Mouse (Mus musculus) liver, embryonic 15.5 days (tissue): ENCODE data around the gene Col12a1. TPM values are rescaled to one million over a fixed set of nuclear protein-coding genes. Genes with fewer than 3 reads are reported as not detected.

ENCODE experiments used
- ATAC-seq: fragments of 200-750 bp; cut with Nextera tagmentation; 2 replicates; pipeline ENCODE4 v1.8.0; 2017; ENCODE audit warnings: moderate number of reproducible peaks, mild to moderate bottlenecking, moderate library complexity; ENCODE audit not compliant: insufficient read depth
- H3K27ac ChIP-seq: fragments of 300-500 bp; sonication (generic); replicated peaks from 2 replicates; pipeline ENCODE4 v1.5.1; 2015; ENCODE audit warnings: mild to moderate bottlenecking, inconsistent platforms
- H3K27me3 ChIP-seq: fragments of 300-500 bp; sonication (generic); 2 replicates; pipeline ENCODE4 v1.6.1; 2015; ENCODE audit warnings: mild to moderate bottlenecking, inconsistent platforms
- H3K36me3 ChIP-seq: fragments of 300-500 bp; sonication (generic); replicated peaks from 2 replicates; pipeline ENCODE4 v1.6.1; 2015; ENCODE audit warnings: moderate library complexity, mild to moderate bottlenecking, inconsistent platforms
- H3K4me1 ChIP-seq: fragments of 300-500 bp; sonication (generic); replicated peaks from 2 replicates; pipeline ENCODE4 v1.6.1; 2015; ENCODE audit warnings: inconsistent platforms
- H3K4me2 ChIP-seq: fragments of 300-500 bp; sonication (generic); 2 replicates; pipeline ENCODE4 v1.6.1; 2015; ENCODE audit warnings: moderate library complexity, mild to moderate bottlenecking, inconsistent platforms
- H3K4me3 ChIP-seq: fragments of 300-500 bp; sonication (generic); replicated peaks from 2 replicates; pipeline ENCODE4 v1.5.1; 2015; ENCODE audit warnings: mild to moderate bottlenecking, inconsistent platforms
- H3K9ac ChIP-seq: fragments of 300-500 bp; sonication (generic); 2 replicates; pipeline ENCODE4 v1.6.1; 2015; ENCODE audit warnings: moderate library complexity, mild to moderate bottlenecking, inconsistent platforms
- H3K9me3 ChIP-seq: fragments of 300-500 bp; sonication (generic); replicated peaks from 2 replicates; pipeline ENCODE4 v1.6.1; 2016; ENCODE audit warnings: inconsistent platforms
- WGBS: fragments of 180-500 bp; shearing (Covaris S2); methylation state at CpG from one replicate; pipeline ENCODE4 v1.1.7; 2015; ENCODE audit warnings: mixed read lengths; ENCODE audit not compliant: insufficient replicate concordance; 5-methylcytosine and 5-hydroxymethylcytosine counted together
- polyA plus RNA-seq: library from polyadenylated mRNA; unstranded; fragments of >200 nt; fragmentation: Nextera tagmentation; extraction: Ambion mirVana; gene quantifications from 2 replicates; pipeline ENCODE4 v1.2.1, GENCODE M21; 2015

Col12a1 gene
- polyA plus RNA-seq, 1 experiment from 2014 or later: 1.7 TPM

- Histone ChIP-seq H3K4me3 (no peak overlapping the region), H3K4me2 (no peak overlapping the region), H3K27me3 (no peaks in the 10 kb centered on the region), H3K4me1 (no peaks in the 10 kb centered on the region), H3K27ac (no peak overlapping the region), H3K9ac (no peak overlapping the region), H3K36me3 (no peaks in the 10 kb centered on the region), H3K9me3 (no peaks in the 10 kb centered on the region)
- ATAC-seq: no peak
- 62% methylated on average over 7 of the region's 7 CpGs for WGBS
Measured at GRCm38 (mm10) chr9:79631186-79631585, 87.4 kb downstream of the Col12a1 start.

GRCm38 (mm10) chr9:79618839-79619597 is 99.6 kb downstream of the Col12a1 start:
- no peak for ATAC-seq
- Histone ChIP-seq H3K4me3 (no peak overlapping the region), H3K36me3 (no peaks in the 10 kb centered on the region), H3K9me3 (no peaks in the 10 kb centered on the region), H3K4me1 (no peaks in the 10 kb centered on the region), H3K27me3 (no peaks in the 10 kb centered on the region), H3K27ac (no peak overlapping the region), H3K4me2 (no peak overlapping the region), H3K9ac (no peak overlapping the region)
- WGBS: 46% methylated on average over 6 of the region's 6 CpGs

GRCm38 (mm10) chr9:79617336-79617735 is 101.3 kb downstream of the Col12a1 start:
- H3K36me3 ChIP-seq: no peaks in the 10 kb centered on the region
- H3K4me3 ChIP-seq: no peak overlapping the region
- H3K4me2 ChIP-seq: no peak overlapping the region
- peak; percentile 51; the same call in 1 of the 2 replicates for ATAC-seq
- no peak overlapping the region for H3K9ac ChIP-seq
- WGBS: 12% methylated on average over 3 of the region's 3 CpGs
- no peaks in the 10 kb centered on the region for H3K9me3 ChIP-seq
- H3K4me1 ChIP-seq: no peaks in the 10 kb centered on the region
- H3K27me3 ChIP-seq: no peaks in the 10 kb centered on the region
- H3K27ac ChIP-seq: no peak overlapping the region

- Histone ChIP-seq H3K27ac (no peak overlapping the region), H3K4me3 (no peak overlapping the region), H3K4me2 (no peak overlapping the region), H3K27me3 (no peaks in the 10 kb centered on the region), H3K9me3 (no peaks in the 10 kb centered on the region), H3K36me3 (no peaks in the 10 kb centered on the region), H3K9ac (no peak overlapping the region), H3K4me1 (no peaks in the 10 kb centered on the region)
- WGBS: 68% methylated on average over 5 of the region's 5 CpGs
- no peak for ATAC-seq
Measured at GRCm38 (mm10) chr9:79616040-79616439, 102.6 kb downstream of the Col12a1 start.

GRCm38 (mm10) chr9:79610286-79610685 is 108.3 kb downstream of the Col12a1 start:
- Histone ChIP-seq H3K9me3 (no peaks in the 10 kb centered on the region), H3K4me1 (no peaks in the 10 kb centered on the region), H3K36me3 (no peaks in the 10 kb centered on the region), H3K9ac (no peak overlapping the region), H3K27me3 (no peaks in the 10 kb centered on the region), H3K4me3 (no peak overlapping the region), H3K4me2 (no peak overlapping the region), H3K27ac (0 out of 2 replicates have a peak overlapping the region, but pooled peaks have one; percentile 45)
- WGBS: 64% methylated on average over 6 of the region's 6 CpGs
- ATAC-seq: peak; percentile 89

DNA sequence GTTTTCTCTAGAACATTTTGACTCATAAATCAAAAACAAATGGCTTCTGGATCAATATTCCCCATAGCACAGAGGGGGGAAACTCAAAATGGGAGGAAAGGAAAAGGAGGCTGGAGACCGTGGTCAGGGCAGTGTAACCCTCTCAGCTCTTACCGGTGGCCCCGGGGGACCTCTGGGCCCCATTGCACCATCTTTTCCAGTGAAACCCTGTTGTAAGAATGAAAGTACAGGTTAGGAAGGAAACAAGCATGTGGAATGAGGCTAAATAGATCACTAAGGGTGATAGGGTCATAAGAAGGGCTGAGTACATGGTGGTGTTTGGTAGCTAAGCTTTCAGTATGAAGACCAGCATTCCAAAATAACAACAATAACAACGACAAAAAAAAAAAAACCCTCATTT is 109.0 kb downstream of the Col12a1 start:
- Histone ChIP-seq H3K9me3 (no peaks in the 10 kb centered on the region), H3K4me1 (no peaks in the 10 kb centered on the region), H3K27ac (no peak overlapping the region), H3K4me2 (no peak overlapping the region), H3K27me3 (no peaks in the 10 kb centered on the region), H3K36me3 (no peaks in the 10 kb centered on the region), H3K4me3 (no peak overlapping the region), H3K9ac (no peak overlapping the region)
- 60% methylated on average over 4 of the region's 4 CpGs for WGBS
- ATAC-seq: no peak

DNA sequence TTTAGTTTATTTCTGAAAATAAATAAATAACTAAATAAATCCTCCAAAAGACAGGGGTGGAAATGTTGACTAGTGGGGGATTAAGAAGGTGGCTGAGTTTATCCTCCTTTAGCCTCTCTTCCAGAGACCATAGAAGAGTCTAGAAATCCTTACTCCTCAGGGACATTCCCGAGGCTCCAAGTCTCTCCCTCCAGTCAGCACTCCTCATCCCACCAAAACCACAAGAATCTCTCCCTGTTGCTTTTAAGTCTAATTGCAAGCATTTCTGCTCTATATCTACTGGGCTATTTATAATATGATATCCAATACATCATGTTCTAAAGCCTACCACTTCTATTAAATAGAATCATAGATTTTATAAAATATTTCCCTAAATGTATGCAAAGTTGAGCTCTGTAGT is 109.8 kb downstream of the Col12a1 start:
- Histone ChIP-seq H3K9me3 (no peaks in the 10 kb centered on the region), H3K27ac (no peak overlapping the region), H3K4me2 (no peak overlapping the region), H3K36me3 (no peaks in the 10 kb centered on the region), H3K9ac (no peak overlapping the region), H3K4me1 (no peaks in the 10 kb centered on the region), H3K27me3 (no peaks in the 10 kb centered on the region), H3K4me3 (no peak overlapping the region)
- no peak for ATAC-seq
- 27% methylated on average over 1 of the region's 1 CpGs for WGBS

- Histone ChIP-seq H3K4me2 (no peak overlapping the region), H3K9ac (no peak overlapping the region), H3K36me3 (no peaks in the 10 kb centered on the region), H3K27ac (no peak overlapping the region), H3K27me3 (no peaks in the 10 kb centered on the region), H3K4me1 (no peaks in the 10 kb centered on the region), H3K9me3 (no peaks in the 10 kb centered on the region), H3K4me3 (no peak overlapping the region)
- WGBS: 52% methylated on average over 4 of the region's 4 CpGs
- no peak for ATAC-seq
Measured at GRCm38 (mm10) chr9:79608062-79608531, 110.5 kb downstream of the Col12a1 start.

- Histone ChIP-seq H3K27ac (no peak overlapping the region), H3K27me3 (no peaks in the 10 kb centered on the region), H3K4me3 (no peak overlapping the region), H3K4me1 (no peaks in the 10 kb centered on the region), H3K36me3 (no peaks in the 10 kb centered on the region), H3K9me3 (no peaks in the 10 kb centered on the region), H3K4me2 (no peak overlapping the region), H3K9ac (no peak overlapping the region)
- WGBS: 57% methylated on average over 5 of the region's 5 CpGs
- no peak for ATAC-seq
Measured at GRCm38 (mm10) chr9:79606122-79606521, 112.5 kb downstream of the Col12a1 start.

- Histone ChIP-seq H3K4me3 (no peak overlapping the region), H3K9ac (no peak overlapping the region), H3K4me2 (no peak overlapping the region), H3K9me3 (no peaks in the 10 kb centered on the region), H3K27ac (no peak overlapping the region), H3K36me3 (no peaks in the 10 kb centered on the region), H3K27me3 (no peaks in the 10 kb centered on the region), H3K4me1 (no peaks in the 10 kb centered on the region)
- WGBS: 47% methylated on average over 5 of the region's 5 CpGs
- ATAC-seq: no peak
Measured at GRCm38 (mm10) chr9:79605722-79606121, 112.9 kb downstream of the Col12a1 start.

DNA sequence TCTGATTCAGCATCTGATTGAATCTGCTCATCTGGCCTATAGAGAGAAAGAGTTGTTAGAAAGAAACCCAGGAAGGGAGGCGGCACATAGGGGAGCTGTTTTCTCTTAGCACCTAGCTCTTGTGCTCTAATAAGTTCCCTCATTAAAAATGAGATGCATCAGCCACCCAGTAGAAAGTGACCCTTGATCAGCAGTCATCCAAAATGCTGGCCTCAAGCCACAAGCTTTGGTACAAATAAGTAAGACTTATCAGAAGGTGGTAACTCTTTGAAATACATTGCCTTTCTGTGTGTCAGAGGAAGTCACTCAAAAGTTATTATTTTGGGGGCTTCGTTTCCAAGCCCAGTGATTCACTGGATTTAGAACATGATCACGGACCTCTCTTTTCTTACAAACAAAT is 114.1 kb downstream of the Col12a1 start:
- Histone ChIP-seq H3K36me3 (no peaks in the 10 kb centered on the region), H3K4me1 (no peaks in the 10 kb centered on the region), H3K9me3 (no peaks in the 10 kb centered on the region), H3K4me3 (no peak overlapping the region), H3K27me3 (no peaks in the 10 kb centered on the region), H3K9ac (no peak overlapping the region), H3K27ac (no peak overlapping the region), H3K4me2 (no peak overlapping the region)
- 59% methylated on average over 3 of the region's 3 CpGs for WGBS
- ATAC-seq: no peak

DNA sequence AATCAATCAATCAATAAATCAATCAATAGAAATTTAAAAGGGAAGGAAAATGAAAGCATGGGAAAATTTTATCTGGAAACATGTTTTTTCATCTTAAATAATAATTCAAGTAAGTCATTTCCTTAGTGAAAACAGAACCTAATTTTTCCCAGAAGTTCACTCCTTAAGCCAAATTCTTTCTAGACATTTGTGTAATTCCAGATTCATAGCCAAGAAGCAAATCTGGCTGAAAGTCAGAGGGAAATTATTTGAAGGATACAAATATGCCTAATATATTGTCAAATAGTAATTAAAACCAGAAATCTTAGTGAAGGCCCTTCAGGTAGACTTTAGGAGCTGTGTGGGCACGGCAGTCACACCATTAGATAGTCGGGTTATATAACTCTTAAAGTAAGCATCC is 115.2 kb downstream of the Col12a1 start:
- ATAC-seq: no peak

More for the DNA sequence above, 115.2 kb downstream of the Col12a1 start:
- Histone ChIP-seq H3K27ac (no peak overlapping the region), H3K4me3 (no peak overlapping the region), H3K9ac (no peak overlapping the region), H3K9me3 (no peaks in the 10 kb centered on the region), H3K36me3 (no peaks in the 10 kb centered on the region), H3K4me1 (no peaks in the 10 kb centered on the region), H3K4me2 (no peak overlapping the region), H3K27me3 (no peaks in the 10 kb centered on the region)
- WGBS: 76% methylated on average over 2 of the region's 2 CpGs
